Mouse (Mus musculus) forebrain, embryonic 16.5 days (tissue): ENCODE data around the gene Msi2. TPM values are rescaled to one million over a fixed set of nuclear protein-coding genes. Genes with fewer than 3 reads are reported as not detected.

Experiments used
- ATAC-seq: fragments of 200-750 bp; cut with Nextera tagmentation; 2 replicates; pipeline ENCODE4 v1.8.0; 2017; ENCODE audit warnings: mild to moderate bottlenecking, moderate library complexity
- H3K27ac ChIP-seq: fragments of 300-500 bp; sonication (generic); 2 replicates; pipeline ENCODE4 v1.5.1; 2014; ENCODE audit warnings: low read length, control low read depth
- H3K27me3 ChIP-seq: fragments of 300-500 bp; sonication (generic); replicated peaks from 2 replicates; pipeline ENCODE4 v1.6.1; 2014; ENCODE audit warnings: low read length; ENCODE audit not compliant: control insufficient read depth, insufficient read depth
- H3K36me3 ChIP-seq: fragments of 300-500 bp; sonication (generic); 2 replicates; pipeline ENCODE4 v1.6.1; 2014; ENCODE audit not compliant: control insufficient read depth, insufficient read depth
- H3K4me1 ChIP-seq: fragments of 300-500 bp; sonication (generic); replicated peaks from 2 replicates; pipeline ENCODE4 v1.6.1; 2014; ENCODE audit warnings: low read length; ENCODE audit not compliant: control insufficient read depth, insufficient read depth
- H3K4me2 ChIP-seq: fragments of 300-500 bp; sonication (generic); 2 replicates; pipeline ENCODE4 v1.6.1; 2014; ENCODE audit warnings: mild to moderate bottlenecking, low read length, control low read depth
- H3K4me3 ChIP-seq: fragments of 300-500 bp; sonication (generic); replicated peaks from 2 replicates; pipeline ENCODE4 v1.5.1; 2014; ENCODE audit warnings: mild to moderate bottlenecking, low read length, control low read depth
- H3K9ac ChIP-seq: fragments of 300-500 bp; sonication (generic); replicated peaks from 2 replicates; pipeline ENCODE4 v1.6.1; 2014; ENCODE audit warnings: low read depth, low read length, control low read depth
- H3K9me3 ChIP-seq: fragments of 300-500 bp; sonication (generic); 2 replicates; pipeline ENCODE4 v1.6.1; 2016; ENCODE audit warnings: low read length; ENCODE audit not compliant: control insufficient read depth
- WGBS: fragments of 180-500 bp; shearing (Covaris S2); extraction: QIAGEN DNeasy Blood & Tissue Kit; methylation state at CpG from one replicate; pipeline ENCODE4 v1.1.7; 2014; 5-methylcytosine and 5-hydroxymethylcytosine counted together
- polyA plus RNA-seq: library from polyadenylated mRNA; unstranded; fragments of >200 nt; fragmentation: Nextera tagmentation; extraction: Ambion mirVana; gene quantifications from 2 replicates; pipeline ENCODE4 v1.2.1, GENCODE M21; 2015

The Msi2 gene
- polyA plus RNA-seq, 1 experiment from 2014 or later, result 23.4 TPM

DNA sequence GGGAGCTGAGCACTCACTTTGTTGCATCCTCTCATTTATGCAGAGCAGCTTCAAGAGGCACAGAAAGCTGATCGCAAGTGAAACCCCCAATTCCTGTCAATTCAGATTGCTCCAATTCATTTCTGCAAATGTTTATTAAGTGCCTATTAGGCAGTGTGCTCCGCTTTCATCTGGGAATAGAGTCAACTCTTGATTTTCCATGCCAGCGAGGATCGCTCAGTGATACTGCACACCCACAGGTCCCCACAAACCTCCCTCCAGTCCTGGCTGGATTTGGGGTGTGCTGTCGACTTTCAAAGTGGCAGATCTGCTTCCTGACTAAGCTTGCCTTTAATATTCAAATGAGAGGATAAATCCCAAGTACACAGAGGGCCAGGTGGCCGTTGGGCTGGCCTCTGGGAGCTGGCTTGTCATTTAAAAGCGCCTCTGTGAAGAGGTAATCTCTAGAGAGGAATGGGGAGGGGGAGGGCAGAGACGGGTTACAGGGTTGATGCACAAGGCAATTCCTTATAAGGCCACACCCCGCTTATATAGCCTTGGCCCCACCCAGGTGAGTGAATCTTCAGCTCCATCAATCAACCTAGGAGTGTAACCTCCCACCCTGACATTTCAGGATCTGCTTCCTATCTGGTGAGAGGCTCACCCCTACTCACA lies 339.5 kb downstream of the Msi2 start:
- Histone ChIP-seq H3K4me2 (no peak overlapping the region), H3K9me3 (no peaks in the 10 kb centered on the region), H3K4me3 (no peak overlapping the region), H3K27me3 (no peaks in the 10 kb centered on the region), H3K36me3 (no peaks in the 10 kb centered on the region; the same call in 1 of the 2 replicates), H3K27ac (no peak overlapping the region), H3K4me1 (peaks cover 39% of the 10 kb centered on the region), H3K9ac (no peak overlapping the region)
- 35% methylated on average over 9 of the region's 9 CpGs for WGBS
- 0 out of 2 replicates have a peak, but pooled peaks have one; percentile 35 for ATAC-seq

DNA sequence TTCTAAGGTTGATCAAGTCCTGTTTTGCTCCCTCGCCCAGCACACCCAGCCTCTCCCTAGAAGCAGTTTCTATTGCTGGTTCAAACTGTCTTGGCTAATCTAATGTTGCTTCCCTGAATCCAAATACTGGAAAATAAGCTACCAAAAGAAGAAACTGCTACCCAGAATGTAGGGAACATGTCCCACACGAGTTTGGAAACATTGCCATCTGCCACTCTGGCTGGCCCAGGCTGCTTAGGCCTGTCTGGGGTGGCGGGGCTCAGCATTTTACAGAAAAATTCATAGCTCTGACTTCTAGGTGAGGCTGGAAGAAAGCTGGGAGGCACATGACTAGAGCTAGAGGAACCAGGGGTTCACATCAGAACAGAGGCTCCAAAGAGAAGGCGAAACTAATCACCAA lies 345.7 kb downstream of the Msi2 start:
- Histone ChIP-seq H3K27me3 (no peaks in the 10 kb centered on the region), H3K9ac (no peak overlapping the region), H3K9me3 (no peaks in the 10 kb centered on the region), H3K36me3 (no peaks in the 10 kb centered on the region), H3K27ac (no peak overlapping the region), H3K4me3 (no peak overlapping the region), H3K4me2 (no peak overlapping the region), H3K4me1 (peaks cover 14% of the 10 kb centered on the region)
- 59% methylated on average over 4 of the region's 4 CpGs for WGBS
- ATAC-seq, result peak; percentile 45; the same call in 1 of the 2 replicates

DNA sequence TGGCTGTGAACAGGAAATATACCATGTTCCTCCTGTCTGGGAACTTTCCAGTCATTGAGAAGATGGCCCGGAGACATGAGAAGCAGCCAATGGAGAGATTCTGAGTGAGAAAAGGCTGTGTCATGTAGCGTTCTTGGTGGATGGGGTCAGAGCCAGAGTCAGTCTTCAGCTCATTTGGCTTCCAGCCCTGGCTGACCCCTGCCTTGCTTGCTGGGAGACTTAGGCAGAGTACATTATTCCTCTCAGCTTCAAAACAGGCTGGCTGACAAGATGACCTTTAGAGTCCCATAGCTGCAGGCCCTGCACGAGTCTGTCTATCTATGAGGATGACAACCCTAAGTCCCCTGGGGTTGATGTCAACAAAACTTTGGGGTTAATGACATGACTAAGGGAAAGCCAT lies 348.4 kb downstream of the Msi2 start:
- no peak overlapping the region for H3K27ac ChIP-seq

DNA sequence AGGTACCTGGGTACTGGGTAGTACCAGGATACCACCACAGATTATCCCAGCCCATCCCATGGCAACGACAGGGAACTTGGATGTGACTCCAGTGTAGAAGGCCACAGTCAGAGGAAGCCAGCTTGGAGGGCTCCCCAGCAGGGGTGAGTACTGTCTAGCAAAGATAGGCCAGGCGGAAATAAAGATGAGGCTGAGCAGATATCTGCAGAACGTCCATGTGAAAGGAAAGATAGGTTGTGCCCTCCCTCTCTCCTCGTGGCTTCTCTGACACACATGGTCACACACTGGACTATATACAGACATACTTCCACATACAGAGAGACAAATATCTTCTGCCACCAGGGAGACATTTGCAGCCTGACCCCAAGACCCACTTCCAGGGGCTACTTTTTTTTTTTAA lies 350.8 kb downstream of the Msi2 start:
- no peaks in the 10 kb centered on the region for H3K9me3 ChIP-seq
- WGBS, result 92% methylated on average over 4 of the region's 4 CpGs
- no peak overlapping the region for H3K4me3 ChIP-seq
- H3K27ac ChIP-seq, result no peak overlapping the region
- no peak for ATAC-seq
- no peaks in the 10 kb centered on the region for H3K27me3 ChIP-seq
- H3K9ac ChIP-seq, result no peak overlapping the region
- H3K4me2 ChIP-seq, result no peak overlapping the region
- H3K4me1 ChIP-seq, result 0 out of 2 replicates have a peak, but pooled peaks cover 2% of the 10 kb centered on the region
- no peaks in the 10 kb centered on the region for H3K36me3 ChIP-seq

More for the DNA sequence above, 348.4 kb downstream of the Msi2 start:
- Histone ChIP-seq H3K27me3 (no peaks in the 10 kb centered on the region), H3K4me2 (no peak overlapping the region), H3K9me3 (no peaks in the 10 kb centered on the region), H3K4me1 (0 out of 2 replicates have a peak, but pooled peaks cover 5% of the 10 kb centered on the region), H3K36me3 (no peaks in the 10 kb centered on the region), H3K9ac (no peak overlapping the region), H3K4me3 (no peak overlapping the region)
- no peak for ATAC-seq
- WGBS, result 68% methylated on average over 3 of the region's 3 CpGs

DNA sequence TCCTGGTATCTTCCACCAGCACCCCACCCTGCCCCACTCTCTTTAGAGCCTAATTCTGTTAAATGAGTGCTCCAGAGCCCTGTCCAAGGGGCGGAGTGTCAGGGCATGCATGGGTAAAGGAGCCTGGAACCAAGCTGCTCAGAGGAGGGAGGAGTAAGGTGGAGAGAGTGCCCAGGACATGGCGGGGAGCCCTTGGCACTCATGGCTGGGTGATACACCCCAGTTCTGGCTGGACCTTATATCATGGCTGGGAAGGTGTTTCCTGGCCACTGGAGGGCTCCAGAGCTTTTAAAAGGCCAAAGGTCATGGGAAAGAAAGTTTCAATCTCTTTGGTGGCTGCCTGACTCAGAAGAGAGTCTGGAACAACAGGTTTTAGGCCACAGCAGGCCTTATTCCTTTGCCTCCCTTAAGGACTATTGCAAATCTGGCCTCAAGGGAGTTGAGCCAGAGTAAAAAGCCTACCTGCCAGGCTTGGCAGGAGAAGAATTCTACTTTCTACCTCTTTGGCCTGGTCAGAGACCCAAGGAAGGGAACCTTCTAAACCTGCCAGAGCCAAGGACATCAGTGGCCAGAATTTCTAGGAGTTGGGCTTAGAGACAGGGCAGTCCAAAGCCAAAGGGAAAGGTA lies 352.3 kb downstream of the Msi2 start:
- H3K27me3 ChIP-seq, result no peaks in the 10 kb centered on the region
- H3K9me3 ChIP-seq, result no peaks in the 10 kb centered on the region
- H3K27ac ChIP-seq, result no peak overlapping the region
- no peak for ATAC-seq
- no peak overlapping the region for H3K4me2 ChIP-seq
- no peak overlapping the region for H3K4me3 ChIP-seq
- H3K9ac ChIP-seq, result no peak overlapping the region
- 92% methylated on average over 2 of the region's 2 CpGs for WGBS
- no peaks in the 10 kb centered on the region for H3K36me3 ChIP-seq
- H3K4me1 ChIP-seq, result no peaks in the 10 kb centered on the region

DNA sequence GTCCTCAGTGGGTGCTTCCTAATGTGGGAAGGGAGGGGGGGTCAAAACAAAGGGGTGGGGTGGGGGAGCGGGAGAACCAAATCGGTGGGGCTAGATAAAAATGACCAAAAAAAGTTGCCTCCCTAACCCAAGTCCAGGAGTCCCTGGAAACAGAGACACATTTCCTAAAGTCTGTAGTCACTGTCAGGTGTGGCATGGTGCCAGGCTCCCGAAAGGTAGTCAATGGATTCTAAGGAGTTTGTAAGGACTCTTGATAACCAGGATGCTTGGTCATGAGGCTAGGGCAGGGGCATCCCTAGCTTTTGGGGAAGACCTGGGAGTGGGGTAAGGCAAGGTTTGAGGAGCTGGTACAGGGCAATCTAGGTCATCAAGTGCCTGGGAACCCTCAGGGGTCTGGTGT lies 354.1 kb downstream of the Msi2 start:
- H3K9me3 ChIP-seq, result no peaks in the 10 kb centered on the region
- no peaks in the 10 kb centered on the region for H3K27me3 ChIP-seq
- no peak for ATAC-seq
- no peak overlapping the region for H3K9ac ChIP-seq
- H3K27ac ChIP-seq, result no peak overlapping the region
- no peaks in the 10 kb centered on the region for H3K36me3 ChIP-seq
- H3K4me3 ChIP-seq, result no peak overlapping the region
- H3K4me1 ChIP-seq, result no peaks in the 10 kb centered on the region
- no peak overlapping the region for H3K4me2 ChIP-seq
- WGBS, result 79% methylated on average over 3 of the region's 3 CpGs

DNA sequence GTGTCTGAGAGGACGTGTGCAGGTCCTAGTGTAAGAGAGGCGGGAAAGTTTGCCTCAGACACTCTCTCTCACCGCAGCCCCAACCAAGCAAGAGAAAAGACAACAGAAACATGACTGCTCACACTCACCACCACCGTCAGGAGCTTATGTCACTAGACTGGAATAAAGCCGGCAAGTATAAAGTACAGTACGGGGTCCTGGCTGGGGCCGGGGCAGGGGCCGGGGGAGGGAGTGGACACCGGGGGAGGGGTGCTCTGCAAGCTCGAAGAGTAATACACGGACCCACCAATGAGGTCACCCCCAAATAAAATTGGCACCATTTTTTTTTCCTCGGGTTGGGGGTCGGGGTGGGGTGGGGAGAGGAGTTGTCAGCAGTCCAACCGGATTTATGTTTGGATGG lies 354.8 kb downstream of the Msi2 start:
- H3K4me2 ChIP-seq, result no peak overlapping the region
- no peak overlapping the region for H3K4me3 ChIP-seq
- no peak overlapping the region for H3K9ac ChIP-seq
- 87% methylated on average over 14 of the region's 14 CpGs for WGBS
- no peaks in the 10 kb centered on the region for H3K4me1 ChIP-seq
- H3K36me3 ChIP-seq, result no peaks in the 10 kb centered on the region
- no peaks in the 10 kb centered on the region for H3K27me3 ChIP-seq
- H3K9me3 ChIP-seq, result no peaks in the 10 kb centered on the region
- no peak for ATAC-seq
- no peak overlapping the region for H3K27ac ChIP-seq

DNA sequence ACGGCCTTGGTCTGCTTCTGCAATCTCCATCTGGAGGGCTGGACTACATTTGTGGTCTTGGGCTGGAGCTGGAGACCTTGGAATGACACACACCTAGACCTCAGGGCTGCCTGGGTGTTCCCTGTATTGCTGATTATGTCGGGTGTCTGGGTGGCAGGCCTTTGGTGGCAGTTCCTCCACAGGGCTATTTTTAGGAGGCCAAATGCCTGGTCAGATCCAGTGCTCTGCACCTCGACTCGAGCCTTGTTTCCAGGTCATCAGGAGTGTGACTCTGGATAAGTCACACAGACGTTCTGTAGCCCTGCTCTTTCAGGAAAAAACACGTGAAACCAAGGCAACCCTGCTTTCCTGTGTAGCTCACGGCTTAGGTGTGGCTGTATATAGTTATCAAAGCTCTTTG lies 358.6 kb downstream of the Msi2 start:
- 86% methylated on average over 7 of the region's 7 CpGs for WGBS
- no peaks in the 10 kb centered on the region for H3K9me3 ChIP-seq
- no peak for ATAC-seq

DNA sequence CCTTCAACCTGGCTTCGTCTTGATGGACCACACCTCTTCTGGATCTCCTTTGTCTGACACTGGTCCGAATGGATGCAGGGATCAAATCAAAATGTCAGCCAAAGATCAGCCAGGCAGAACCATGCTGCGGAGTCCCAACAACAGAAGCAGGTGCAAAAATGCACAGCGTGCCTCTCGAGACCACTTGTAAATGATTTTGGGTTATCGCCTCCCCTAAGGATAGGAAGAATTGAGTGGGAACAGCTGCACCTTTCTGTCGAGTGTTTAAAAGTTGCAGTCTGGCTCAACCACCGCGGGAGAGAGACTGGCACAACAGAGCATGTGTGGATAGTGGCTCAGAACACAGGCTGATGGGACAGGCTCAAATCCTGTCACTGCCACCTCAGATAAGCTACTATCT lies 361.0 kb downstream of the Msi2 start:
- no peaks in the 10 kb centered on the region for H3K27me3 ChIP-seq
- H3K4me3 ChIP-seq, result 0 out of 2 replicates have a peak overlapping the region, but pooled peaks have one; percentile 0
- H3K9me3 ChIP-seq, result no peaks in the 10 kb centered on the region
- peak overlapping the region; percentile 35 for H3K4me2 ChIP-seq
- no peak overlapping the region for H3K9ac ChIP-seq
- 14% methylated on average over 9 of the region's 9 CpGs for whole genome bisulfite sequencing
- ATAC-seq, result peak; percentile 29
- peaks cover 30% of the 10 kb centered on the region for H3K4me1 ChIP-seq
- H3K27ac ChIP-seq, result peak overlapping the region; percentile 68
- no peaks in the 10 kb centered on the region for H3K36me3 ChIP-seq

More for the DNA sequence above, 358.6 kb downstream of the Msi2 start:
- Histone ChIP-seq H3K27me3 (no peaks in the 10 kb centered on the region), H3K36me3 (no peaks in the 10 kb centered on the region), H3K27ac (no peak overlapping the region), H3K4me1 (peaks cover 27% of the 10 kb centered on the region), H3K9ac (no peak overlapping the region), H3K4me3 (no peak overlapping the region), H3K4me2 (no peak overlapping the region)
